Mouse (Mus musculus): ENCODE results near the gene Ocln.
A peak's percentile ranks its signal among the peaks of the same experiment; 100 is the strongest.

The Ocln gene

GRCm38 (mm10) chr13:100552369-100553041 is at the start of gene Ocln:
TSS of gene Ocln (minus strand) at chr13:100552718.
- DNase-seq: peak; percentile 86

DNA sequence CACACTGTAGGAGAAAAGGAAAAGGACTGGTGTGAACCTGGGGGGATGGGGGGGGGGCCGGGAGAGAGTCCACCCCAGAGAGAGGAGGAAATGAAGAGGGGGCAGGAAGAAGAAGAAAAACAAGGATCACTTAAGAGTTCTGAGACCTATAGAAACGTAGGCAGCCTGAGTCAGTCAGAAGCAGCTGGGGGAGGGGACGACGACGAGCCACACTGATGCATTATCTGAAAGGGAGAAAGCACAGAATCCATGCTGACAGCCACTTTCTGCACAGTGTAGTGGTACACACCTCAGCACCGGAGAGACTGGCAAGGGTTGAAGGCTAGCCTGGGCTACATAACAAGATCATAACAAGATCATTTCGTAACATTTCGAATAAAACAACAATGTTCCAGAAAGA is 48.5 kb upstream of the Ocln start:
- DNase-seq: no peak

- DNase-seq: no peak
These were observed 47.8 kb upstream of the Ocln start for GRCm38 (mm10) chr13:100600317-100600716.

- DNase-seq: no peak
These were observed 44.8 kb upstream of the Ocln start for GRCm38 (mm10) chr13:100597284-100597683.

- no peak for DNase-seq
These were observed 43.0 kb upstream of the Ocln start for GRCm38 (mm10) chr13:100595552-100595885.

GRCm38 (mm10) chr13:100594838-100595551 is 42.5 kb upstream of the Ocln start:
- no peak for DNase-seq

DNA sequence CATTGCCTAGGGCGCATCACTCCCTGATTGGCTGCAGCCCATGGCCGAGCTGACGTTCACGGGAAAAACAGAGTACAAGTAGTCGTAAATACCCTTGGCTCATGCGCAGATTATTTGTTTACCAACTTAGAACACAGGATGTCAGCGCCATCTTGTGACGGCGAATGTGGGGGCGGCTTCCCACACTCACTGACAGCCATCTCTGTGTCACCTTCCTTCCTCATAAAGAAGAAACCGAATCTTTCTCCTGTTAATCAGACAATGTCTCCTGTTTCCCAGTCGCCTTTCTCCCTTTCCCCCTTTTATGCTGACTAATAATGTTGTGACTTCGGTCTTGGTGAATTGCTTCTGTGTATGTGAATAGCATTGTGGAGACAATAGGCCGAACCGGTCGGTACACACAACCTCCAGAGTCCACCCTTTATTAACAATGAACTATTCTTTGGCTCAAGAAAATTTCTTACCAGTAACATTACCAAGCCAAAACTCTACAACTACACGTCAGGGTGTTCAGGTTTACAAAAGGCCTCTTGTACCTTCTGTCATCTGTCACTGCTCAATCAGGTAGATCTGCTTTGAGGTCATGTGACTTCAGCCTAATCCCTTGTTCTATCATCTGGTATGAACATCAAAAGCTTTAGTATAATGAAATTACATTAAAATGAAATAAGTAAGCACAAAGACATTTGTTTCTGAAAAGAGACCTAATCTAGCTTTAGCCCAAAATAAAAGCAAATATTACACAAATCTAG is 41.7 kb upstream of the Ocln start:
- peak; percentile 74 for DNase-seq

DNA sequence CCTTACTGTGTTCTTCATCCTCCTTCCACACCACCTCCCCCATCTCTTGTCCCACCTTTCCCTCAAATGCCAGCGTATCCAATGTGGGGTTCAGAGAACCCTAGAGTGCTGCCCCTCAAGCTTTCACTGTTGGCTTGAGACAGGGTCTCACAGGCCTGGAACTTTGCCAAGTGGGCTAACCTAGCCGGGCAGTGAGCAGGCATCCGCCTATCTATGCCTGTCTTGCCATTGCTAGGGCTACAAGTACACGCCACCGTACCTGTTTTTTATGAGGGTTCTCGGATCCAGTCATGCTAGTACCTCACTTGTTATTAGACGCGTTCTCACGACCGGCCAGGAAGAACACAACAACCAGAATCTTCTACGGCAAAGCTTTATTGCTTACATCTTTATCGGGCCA is 36.1 kb upstream of the Ocln start:
- DNase-seq: no peak

DNA sequence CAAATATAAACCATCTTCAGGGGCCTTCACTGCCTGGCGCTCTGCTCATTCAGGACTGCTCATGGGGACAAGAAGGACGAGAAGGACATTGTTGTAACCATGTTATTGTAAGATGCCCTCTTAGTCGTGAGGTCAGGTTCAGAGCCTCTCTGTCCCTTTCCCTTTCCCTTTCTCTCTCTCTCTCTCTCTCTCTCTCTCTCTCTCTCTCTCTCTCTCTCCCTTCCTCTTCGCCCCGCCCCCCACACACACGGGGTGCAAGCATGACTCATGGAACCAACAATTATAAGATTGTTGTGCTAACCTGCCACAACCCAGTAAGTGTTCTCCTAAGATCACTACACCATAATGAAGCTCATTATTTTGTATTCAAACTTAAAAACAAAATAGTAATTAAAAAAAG is 29.6 kb upstream of the Ocln start:
- DNase-seq: no peak

GRCm38 (mm10) chr13:100581701-100582100 is 29.2 kb upstream of the Ocln start:
- DNase-seq: no peak

- no peak for DNase-seq
These were observed 27.4 kb upstream of the Ocln start for GRCm38 (mm10) chr13:100579951-100580350.

GRCm38 (mm10) chr13:100579220-100579619 is 26.7 kb upstream of the Ocln start:
- DNase-seq: no peak

GRCm38 (mm10) chr13:100575950-100576349 is 23.4 kb upstream of the Ocln start:
- DNase-seq: no peak

- no peak for DNase-seq
These were observed 18.2 kb upstream of the Ocln start for GRCm38 (mm10) chr13:100570713-100571112.

- DNase-seq: no peak
These were observed 15.8 kb upstream of the Ocln start for GRCm38 (mm10) chr13:100568359-100568758.

DNA sequence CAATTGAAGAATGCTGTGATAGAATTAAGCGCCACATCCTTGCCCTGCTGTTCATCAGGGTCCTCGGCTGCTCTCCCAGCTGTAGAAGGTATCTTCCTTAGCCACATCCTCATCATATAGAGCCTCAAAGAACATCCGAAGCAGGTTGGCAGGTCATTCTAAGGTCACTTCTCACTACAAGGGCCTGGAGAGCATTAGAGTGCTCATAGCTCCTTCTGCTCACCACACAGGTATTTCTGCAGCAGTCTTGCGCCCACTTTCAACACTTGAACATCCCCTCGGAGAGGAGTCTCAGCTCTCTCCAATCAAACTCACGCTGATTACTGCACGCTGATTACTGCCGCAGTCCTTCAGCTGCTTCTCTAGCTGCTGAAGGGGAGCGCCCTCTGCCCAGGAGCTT is 6.9 kb upstream of the Ocln start:
- no peak for DNase-seq

DNA sequence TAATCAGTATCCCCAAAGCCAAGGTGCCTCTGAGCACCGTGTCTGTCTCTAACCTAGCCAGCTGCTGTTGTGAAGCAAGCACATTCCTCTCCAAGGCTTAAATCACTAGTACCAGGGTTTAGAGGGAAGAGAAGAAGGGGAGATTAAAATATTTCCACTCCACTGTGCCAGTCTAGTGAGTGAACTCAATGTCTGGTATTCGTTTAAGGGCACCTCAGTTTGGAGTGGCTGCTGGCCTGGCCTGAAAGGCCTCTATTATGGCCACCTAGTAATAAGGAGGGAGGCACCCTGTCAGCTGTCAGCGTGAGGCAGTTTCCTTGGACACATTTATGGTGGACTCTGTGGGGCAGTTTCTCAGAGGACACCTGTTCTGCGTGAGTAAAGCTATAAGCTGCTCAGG is 4.5 kb upstream of the Ocln start:
- DNase-seq: no peak

- DNase-seq: no peak
These were observed 522 bp upstream of the Ocln start for GRCm38 (mm10) chr13:100553042-100553437.

GRCm38 (mm10) chr13:100552009-100552368 is 529 bp downstream of the Ocln start:
- no peak for DNase-seq

- peak; percentile 56 for DNase-seq
These were observed 1.0 kb downstream of the Ocln start for GRCm38 (mm10) chr13:100551371-100552008.

DNA sequence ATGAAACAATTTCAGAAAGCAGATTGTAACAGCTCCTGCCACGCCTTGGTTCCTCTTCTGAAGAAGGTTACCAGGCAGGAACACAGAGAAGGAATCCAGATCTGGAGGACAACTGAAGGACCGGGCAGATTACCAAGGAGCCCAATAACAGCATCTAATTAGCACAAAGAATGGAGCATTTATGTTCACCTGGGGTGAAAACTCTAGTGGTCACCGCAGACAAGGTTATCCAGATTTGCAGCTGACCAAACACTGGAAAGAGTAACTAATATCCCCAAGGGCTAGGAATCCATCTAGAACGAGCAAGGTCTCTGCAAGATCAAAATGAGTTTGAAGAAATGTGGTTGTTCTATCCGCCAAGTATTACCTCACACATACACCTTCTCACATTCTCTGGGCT is 5.2 kb downstream of the Ocln start:
- DNase-seq: no peak

DNA sequence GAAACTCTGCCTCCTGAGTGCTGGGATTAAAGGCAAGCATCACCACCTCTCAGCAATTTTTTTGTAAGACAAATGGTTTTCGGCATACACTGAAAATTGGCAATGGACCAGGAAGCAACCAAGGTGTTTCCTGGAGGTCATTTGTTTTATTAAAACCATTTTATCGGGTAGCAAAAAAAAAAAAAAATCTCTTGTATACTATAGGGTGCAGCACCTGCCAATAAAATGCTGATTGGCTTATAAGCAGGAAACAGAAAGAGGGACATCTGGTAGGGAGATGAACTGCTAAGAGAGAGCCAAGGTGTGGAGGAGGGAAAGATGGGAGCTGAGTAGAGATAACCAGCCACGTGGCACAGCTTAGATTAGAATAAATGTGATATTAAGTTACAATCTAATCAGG is 7.0 kb downstream of the Ocln start:
- DNase-seq: peak; percentile 75

GRCm38 (mm10) chr13:100544220-100544662 is 8.3 kb downstream of the Ocln start:
- DNase-seq: no peak
